Mouse (Mus musculus): ENCODE measurements at regions not wholly inside any gene's neighbourhood (a gene's known extent, or its start where the extent isn't known, plus 50 kb on each side); places are given as distances from the start of the nearest gene placed in this dataset.

GRCm38 (mm10) chr14:101307920-101308319 lies 107.8 kb upstream of the Prr30 start:
- TF ChIP-seq POLR2A (IDR thresholded peaks at IDR 0.05; ENCODE audit: low read depth, low read length) (no peak), BHLHE40 (IDR thresholded peaks at IDR 0.05; ENCODE audit: low read depth, low read length) (no peak)

All from CH12.LX (cell line).